Mouse (Mus musculus): ENCODE data around the gene Gm45808. TPM values are rescaled to one million over a fixed set of nuclear protein-coding genes. Genes with fewer than 3 reads are reported as not detected.
A peak's percentile ranks its signal among the peaks of the same experiment; 100 is the strongest.
"Not testable (repeated sequence)": the region's sequence is repeated elsewhere in the genome, so short reads cannot be mapped to it uniquely, and the experiment has no call there.

Gene Gm45808
- polyA plus RNA-seq, 1 experiment from 2014 or later: not detected

- Histone ChIP-seq H3K36me3 (ENCODE audit: control insufficient read depth, insufficient read depth, low read length) (peaks cover 45% of the 10 kb centered on the region), H3K9me3 (ENCODE audit: control insufficient read depth, low read length) (no peaks in the 10 kb centered on the region), H3K4me2 (replicated peaks; ENCODE audit: low read depth, low read length) (no peak overlapping the region), H3K27ac (ENCODE audit: low read depth, low read length) (peak overlapping the region; percentile 88; the same call in 1 of the 2 replicates), H3K9ac (ENCODE audit: low read depth, low read length) (0 out of 2 replicates have a peak overlapping the region, but pooled peaks have one; percentile 83), H3K4me1 (ENCODE audit: control insufficient read depth, insufficient read depth, low read length) (peaks cover 36% of the 10 kb centered on the region), H3K4me3 (ENCODE audit: low read length) (no peak overlapping the region), H3K27me3 (ENCODE audit: control insufficient read depth, insufficient read depth, low read length) (no peaks in the 10 kb centered on the region)
- 65% methylated on average over 5 of the region's 5 CpGs for WGBS
- ATAC-seq (ENCODE audit: low FRiP score, low TSS enrichment): no peak
Observed at GRCm38 (mm10) chr7:45461326-45461725, 25.3 kb downstream of the Gm45808 start.

- Histone ChIP-seq H3K27ac (ENCODE audit: low read depth, low read length) (peak overlapping the region; percentile 88), H3K4me1 (ENCODE audit: control insufficient read depth, insufficient read depth, low read length) (peaks cover 34% of the 10 kb centered on the region), H3K36me3 (ENCODE audit: control insufficient read depth, insufficient read depth, low read length) (peaks cover 45% of the 10 kb centered on the region), H3K4me2 (replicated peaks; ENCODE audit: low read depth, low read length) (peak overlapping the region; percentile 53; the same call in 1 of the 2 replicates), H3K9ac (ENCODE audit: low read depth, low read length) (peak overlapping the region; percentile 83; the same call in 1 of the 2 replicates), H3K9me3 (ENCODE audit: control insufficient read depth, low read length) (no peaks in the 10 kb centered on the region), H3K27me3 (ENCODE audit: control insufficient read depth, insufficient read depth, low read length) (no peaks in the 10 kb centered on the region), H3K4me3 (ENCODE audit: low read length) (peak overlapping the region; percentile 76; the same call in 1 of the 2 replicates)
- peak; percentile 2; the same call in 1 of the 2 replicates for ATAC-seq (ENCODE audit: low FRiP score, low TSS enrichment)
- 20% methylated on average over 13 of the region's 13 CpGs for WGBS
Observed at GRCm38 (mm10) chr7:45460860-45461314, 25.7 kb downstream of the Gm45808 start.

GRCm38 (mm10) chr7:45460377-45460776 lies 26.2 kb downstream of the Gm45808 start:
- whole genome bisulfite sequencing: 68% methylated on average over 7 of the region's 7 CpGs
- Histone ChIP-seq H3K4me2 (replicated peaks; ENCODE audit: low read depth, low read length) (peak overlapping the region; percentile 53), H3K27ac (ENCODE audit: low read depth, low read length) (peak overlapping the region; percentile 88), H3K36me3 (ENCODE audit: control insufficient read depth, insufficient read depth, low read length) (peaks cover 45% of the 10 kb centered on the region), H3K9me3 (ENCODE audit: control insufficient read depth, low read length) (no peaks in the 10 kb centered on the region), H3K4me3 (ENCODE audit: low read length) (peak overlapping the region; percentile 76; the same call in 1 of the 2 replicates), H3K9ac (ENCODE audit: low read depth, low read length) (peak overlapping the region; percentile 83; the same call in 1 of the 2 replicates), H3K27me3 (ENCODE audit: control insufficient read depth, insufficient read depth, low read length) (no peaks in the 10 kb centered on the region), H3K4me1 (ENCODE audit: control insufficient read depth, insufficient read depth, low read length) (peaks cover 29% of the 10 kb centered on the region)
- peak; percentile 0; the same call in 1 of the 2 replicates for ATAC-seq (ENCODE audit: low FRiP score, low TSS enrichment)

GRCm38 (mm10) chr7:45459564-45460140 lies 27.0 kb downstream of the Gm45808 start, which contains the start of gene Ftl1:
TSS of gene Ftl1 (minus strand) at chr7:45459884.
- ATAC-seq (ENCODE audit: low FRiP score, low TSS enrichment): peak; percentile 97
- H3K36me3 ChIP-seq (ENCODE audit: control insufficient read depth, insufficient read depth, low read length): peaks cover 45% of the 10 kb centered on the region

GRCm38 (mm10) chr7:45458748-45459563 lies 27.7 kb downstream of the Gm45808 start:
- peak overlapping the region; percentile 76 for H3K4me3 ChIP-seq (ENCODE audit: low read length)
- no peaks in the 10 kb centered on the region for H3K27me3 ChIP-seq (ENCODE audit: control insufficient read depth, insufficient read depth, low read length)
- H3K36me3 ChIP-seq (ENCODE audit: control insufficient read depth, insufficient read depth, low read length): peaks cover 49% of the 10 kb centered on the region
- peaks cover 27% of the 10 kb centered on the region for H3K4me1 ChIP-seq (ENCODE audit: control insufficient read depth, insufficient read depth, low read length)
- peak overlapping the region; percentile 78 for H3K27ac ChIP-seq (ENCODE audit: low read depth, low read length)
- H3K4me2 ChIP-seq (replicated peaks; ENCODE audit: low read depth, low read length): peak overlapping the region; percentile 89
- peak; percentile 58 for ATAC-seq (ENCODE audit: low FRiP score, low TSS enrichment)
- WGBS: under 1% methylated on average over 41 of the region's 43 CpGs
- peak overlapping the region; percentile 83 for H3K9ac ChIP-seq (ENCODE audit: low read depth, low read length)
- H3K9me3 ChIP-seq (ENCODE audit: control insufficient read depth, low read length): no peaks in the 10 kb centered on the region

More at GRCm38 (mm10) chr7:45459564-45460140, 27.0 kb downstream of the Gm45808 start, which contains the start of gene Ftl1:
- Histone ChIP-seq H3K4me3 (ENCODE audit: low read length) (peak within 1 kb of the TSS; percentile 76), H3K4me1 (ENCODE audit: control insufficient read depth, insufficient read depth, low read length) (peaks cover 27% of the 10 kb centered on the region), H3K9ac (ENCODE audit: low read depth, low read length) (peak within 1 kb of the TSS; percentile 83), H3K4me2 (replicated peaks; ENCODE audit: low read depth, low read length) (peak within 1 kb of the TSS; percentile 89), H3K27ac (ENCODE audit: low read depth, low read length) (peak within 1 kb of the TSS; percentile 88)
- H3K27me3 ChIP-seq (ENCODE audit: control insufficient read depth, insufficient read depth, low read length); H3K9me3 ChIP-seq (ENCODE audit: control insufficient read depth, low read length): not testable (repeated sequence)
- under 1% methylated on average over 27 of the region's 37 CpGs for WGBS

GRCm38 (mm10) chr7:45457204-45458060 lies 29.2 kb downstream of the Gm45808 start:
- peak overlapping the region; percentile 83; the same call in 1 of the 2 replicates for H3K9ac ChIP-seq (ENCODE audit: low read depth, low read length)
- H3K9me3 ChIP-seq (ENCODE audit: control insufficient read depth, low read length): no peaks in the 10 kb centered on the region
- ATAC-seq (ENCODE audit: low FRiP score, low TSS enrichment): no peak
- H3K27ac ChIP-seq (ENCODE audit: low read depth, low read length): peak overlapping the region; percentile 6; the same call in 1 of the 2 replicates
- WGBS: 55% methylated on average over 10 of the region's 10 CpGs
- H3K27me3 ChIP-seq (ENCODE audit: control insufficient read depth, insufficient read depth, low read length): no peaks in the 10 kb centered on the region
- H3K4me1 ChIP-seq (ENCODE audit: control insufficient read depth, insufficient read depth, low read length): peaks cover 27% of the 10 kb centered on the region
- H3K36me3 ChIP-seq (ENCODE audit: control insufficient read depth, insufficient read depth, low read length): peaks cover 46% of the 10 kb centered on the region
- H3K4me3 ChIP-seq (ENCODE audit: low read length): peak overlapping the region; percentile 76
- peak overlapping the region; percentile 89 for H3K4me2 ChIP-seq (replicated peaks; ENCODE audit: low read depth, low read length)

- 54% methylated on average over 9 of the region's 9 CpGs for WGBS
- H3K9ac ChIP-seq (ENCODE audit: low read depth, low read length): peak overlapping the region; percentile 83; the same call in 1 of the 2 replicates
- H3K36me3 ChIP-seq (ENCODE audit: control insufficient read depth, insufficient read depth, low read length): peaks cover 50% of the 10 kb centered on the region
- no peaks in the 10 kb centered on the region for H3K9me3 ChIP-seq (ENCODE audit: control insufficient read depth, low read length)
- H3K4me2 ChIP-seq (replicated peaks; ENCODE audit: low read depth, low read length): 0 out of 2 replicates have a peak overlapping the region, but pooled peaks have one; percentile 89
- H3K4me3 ChIP-seq (ENCODE audit: low read length): no peak overlapping the region; the same call in 1 of the 2 replicates
- no peaks in the 10 kb centered on the region for H3K27me3 ChIP-seq (ENCODE audit: control insufficient read depth, insufficient read depth, low read length)
- peaks cover 27% of the 10 kb centered on the region for H3K4me1 ChIP-seq (ENCODE audit: control insufficient read depth, insufficient read depth, low read length)
- peak overlapping the region; percentile 6; the same call in 1 of the 2 replicates for H3K27ac ChIP-seq (ENCODE audit: low read depth, low read length)
- ATAC-seq (ENCODE audit: low FRiP score, low TSS enrichment): no peak
Observed at GRCm38 (mm10) chr7:45456721-45457203, 29.8 kb downstream of the Gm45808 start.

All from kidney, embryonic 14.5 days (tissue).